Mouse (Mus musculus): Measurements from ENCODE around the gene Ralgapb.

GRCm38 (mm10) chr2:158513821-158514336 is 104.2 kb downstream of the Ralgapb start:
- TF ChIP-seq CTCF (IDR thresholded peaks at IDR 0.05; ENCODE audit: low read depth, low read length) (no peak), POLR2A (IDR thresholded peaks at IDR 0.05; ENCODE audit: borderline replicate concordance, low read depth, low read length) (no peak)

All from bone marrow macrophage, adult 2 months (primary cell).